Mouse (Mus musculus) MEL (cell line): ENCODE measurements at regions not wholly inside any gene's neighbourhood (a gene's known extent, or its start where the extent isn't known, plus 50 kb on each side); places are given as distances from the start of the nearest gene placed in this dataset.

ENCODE experiments used
- DNase-seq: peaks from one replicate; pipeline ENCODE4 v3.0.0; 2011; ENCODE audit warnings: low read depth, low spot score
- H3K27ac ChIP-seq: 2 replicates; pipeline ENCODE4 v1.5.1; 2012; ENCODE audit warnings: low read depth, mild to moderate bottlenecking, control low read depth, low read length, moderate library complexity; ENCODE audit not compliant: control insufficient read depth
- H3K27me3 ChIP-seq, 2 experiments: fragments of 150-350 bp in 1 of 2; sonication (generic) in 1 of 2; 2 replicates each; pipeline ENCODE4 v1.6.1; 2012; ENCODE audit warnings: low read length in 2 of 2, mild to moderate bottlenecking in 2 of 2, improper control_type of control experiment in 1 of 2, moderate library complexity in 1 of 2; ENCODE audit not compliant: insufficient read depth in 2 of 2, control insufficient read depth in 1 of 2
- H3K36me3 ChIP-seq, 2 experiments: 2 replicates each; pipeline ENCODE4 v1.6.1; 2012 to 2014; ENCODE audit warnings: low read length in 2 of 2, improper control_type of control experiment in 1 of 2, inconsistent platforms in 1 of 2, mild to moderate bottlenecking in 1 of 2; ENCODE audit not compliant: insufficient read depth in 2 of 2, control insufficient read depth in 1 of 2
- H3K4me1 ChIP-seq, 2 experiments: fragments of 150-350 bp in 1 of 2; sonication (generic) in 1 of 2; 2 replicates each; pipeline ENCODE4 v1.6.1; 2012; ENCODE audit warnings: low read length in 2 of 2, improper control_type of control experiment in 1 of 2, mild to moderate bottlenecking in 1 of 2; ENCODE audit not compliant: insufficient read depth in 2 of 2, control insufficient read depth in 1 of 2
- H3K4me3 ChIP-seq, 2 experiments: fragments of 150-350 bp in 1 of 2; sonication (generic) in 1 of 2; 2 replicates each; pipeline ENCODE4 v1.5.1; 2012; ENCODE audit warnings: low read depth in 2 of 2, low read length in 2 of 2, mild to moderate bottlenecking in 2 of 2, moderate library complexity in 2 of 2, control low read depth in 1 of 2, improper control_type of control experiment in 1 of 2; ENCODE audit not compliant: control insufficient read depth in 1 of 2, insufficient read depth in 1 of 2
- H3K79me2 ChIP-seq: 2 replicates; pipeline ENCODE4 v1.6.1; 2012; ENCODE audit warnings: mild to moderate bottlenecking, low read length, moderate library complexity; ENCODE audit not compliant: control insufficient read depth, poor library complexity, insufficient read depth
- H3K9ac ChIP-seq: 2 replicates; pipeline ENCODE4 v1.6.1; 2012; ENCODE audit warnings: low read depth, mild to moderate bottlenecking, control low read depth, low read length, moderate library complexity; ENCODE audit not compliant: control insufficient read depth, poor library complexity, severe bottlenecking
- H3K9me3 ChIP-seq: fragments of 150-350 bp; sonication (generic); replicated peaks from 2 replicates; pipeline ENCODE4 v1.6.1; 2012; ENCODE audit warnings: mild to moderate bottlenecking, low read length, improper control_type of control experiment, moderate library complexity; ENCODE audit not compliant: insufficient read depth
- BHLHE40 ChIP-seq: IDR thresholded peaks from 2 replicates; pipeline ENCODE4 v1.6.1; 2012; ENCODE audit warnings: low read depth, mild to moderate bottlenecking, inconsistent platforms, low read length, improper control_type of control experiment, borderline replicate concordance
- CHD1 ChIP-seq: IDR thresholded peaks from 2 replicates; pipeline ENCODE4 v1.6.1; 2012; ENCODE audit warnings: low read depth, mild to moderate bottlenecking, inconsistent platforms, low read length, improper control_type of control experiment
- CHD2 ChIP-seq: IDR thresholded peaks from 2 replicates; pipeline ENCODE4 v1.6.1; 2011; ENCODE audit warnings: low read length, improper control_type of control experiment
- E2F4 ChIP-seq: IDR thresholded peaks from 2 replicates; pipeline ENCODE4 v1.6.1; 2011; ENCODE audit warnings: low read depth, low read length, improper control_type of control experiment, borderline replicate concordance
- ETS1 ChIP-seq: IDR thresholded peaks from 2 replicates; pipeline ENCODE4 v1.6.1; 2012; ENCODE audit warnings: low read depth, mild to moderate bottlenecking, inconsistent platforms, low read length, improper control_type of control experiment, moderate library complexity
- GATA1 ChIP-seq: IDR thresholded peaks from 2 replicates; pipeline ENCODE4 v1.6.1; 2011; ENCODE audit warnings: low read depth, low read length, improper control_type of control experiment
- JUND ChIP-seq: IDR thresholded peaks from 2 replicates; pipeline ENCODE4 v1.6.1; 2011; ENCODE audit warnings: low read depth, mild to moderate bottlenecking, improper control_type of control experiment, low read length
- MAFK ChIP-seq: IDR thresholded peaks from 2 replicates; pipeline ENCODE4 v1.6.1; 2011; ENCODE audit warnings: low read depth, mild to moderate bottlenecking, low read length, improper control_type of control experiment, borderline replicate concordance
- MAZ ChIP-seq: IDR thresholded peaks from 2 replicates; pipeline ENCODE4 v1.6.1; 2012; ENCODE audit warnings: low read depth, mild to moderate bottlenecking, inconsistent platforms, low read length, improper control_type of control experiment
- MEF2A ChIP-seq: IDR thresholded peaks from 2 replicates; pipeline ENCODE4 v1.6.1; 2014; ENCODE audit warnings: low read depth, mild to moderate bottlenecking, inconsistent platforms, low read length, improper control_type of control experiment; ENCODE audit not compliant: poor library complexity, insufficient replicate concordance, severe bottlenecking; ENCODE audit errors: extremely low read depth
- MXI1 ChIP-seq: IDR thresholded peaks from 2 replicates; pipeline ENCODE4 v1.6.1; 2011; ENCODE audit warnings: mild to moderate bottlenecking, low read depth, low read length, improper control_type of control experiment
- MYB ChIP-seq: IDR thresholded peaks from 2 replicates; pipeline ENCODE4 v1.6.1; 2011; ENCODE audit warnings: mild to moderate bottlenecking, low read depth, low read length, improper control_type of control experiment
- MYC ChIP-seq: IDR thresholded peaks from 2 replicates; pipeline ENCODE4 v1.6.1; 2011; ENCODE audit warnings: low read depth, mild to moderate bottlenecking, low read length, improper control_type of control experiment, moderate library complexity
- NELFE ChIP-seq: IDR thresholded peaks from 2 replicates; pipeline ENCODE4 v1.6.1; 2011; ENCODE audit warnings: low read depth, low read length, improper control_type of control experiment
- POLR2A ChIP-seq, 2 experiments: IDR thresholded peaks; 2 replicates each; pipeline ENCODE4 v1.6.1; 2011 to 2012; ENCODE audit warnings: low read length in 2 of 2, mild to moderate bottlenecking in 2 of 2, control low read depth in 1 of 2, improper control_type of control experiment in 1 of 2, low read depth in 1 of 2, moderate library complexity in 1 of 2; ENCODE audit not compliant: control insufficient read depth in 1 of 2, insufficient read depth in 1 of 2, poor library complexity in 1 of 2
- POLR2AphosphoS5 ChIP-seq: IDR thresholded peaks from 2 replicates; pipeline ENCODE4 v1.6.1; 2012; ENCODE audit warnings: low read depth, borderline replicate concordance, mild to moderate bottlenecking, inconsistent platforms, low read length, moderate library complexity, mixed read lengths
- RCOR1 ChIP-seq: IDR thresholded peaks from 2 replicates; pipeline ENCODE4 v1.6.1; 2012; ENCODE audit warnings: low read depth, mild to moderate bottlenecking, inconsistent platforms, low read length, improper control_type of control experiment
- SIN3A ChIP-seq: IDR thresholded peaks from 2 replicates; pipeline ENCODE4 v1.6.1; 2012; ENCODE audit warnings: low read length, improper control_type of control experiment, inconsistent platforms
- TAL1 ChIP-seq: IDR thresholded peaks from 2 replicates; pipeline ENCODE4 v1.6.1; 2012; ENCODE audit warnings: mild to moderate bottlenecking, inconsistent platforms, low read length, moderate library complexity, mixed read lengths
- TBP ChIP-seq: IDR thresholded peaks from 2 replicates; pipeline ENCODE4 v1.8.0; 2011; ENCODE audit warnings: low read depth, low read length, improper control_type of control experiment
- USF1 ChIP-seq: IDR thresholded peaks from 2 replicates; pipeline ENCODE4 v1.6.1; 2014; ENCODE audit warnings: low read depth, mild to moderate bottlenecking, inconsistent platforms, low read length, improper control_type of control experiment, moderate library complexity
- ZKSCAN1 ChIP-seq: IDR thresholded peaks from 2 replicates; pipeline ENCODE4 v1.6.1; 2012; ENCODE audit warnings: low read depth, mild to moderate bottlenecking, inconsistent platforms, low read length, improper control_type of control experiment, moderate library complexity
- ZMIZ1 ChIP-seq: IDR thresholded peaks from 2 replicates; pipeline ENCODE4 v1.6.1; 2012; ENCODE audit warnings: low read depth, mild to moderate bottlenecking, inconsistent platforms, low read length, improper control_type of control experiment, moderate library complexity

DNA sequence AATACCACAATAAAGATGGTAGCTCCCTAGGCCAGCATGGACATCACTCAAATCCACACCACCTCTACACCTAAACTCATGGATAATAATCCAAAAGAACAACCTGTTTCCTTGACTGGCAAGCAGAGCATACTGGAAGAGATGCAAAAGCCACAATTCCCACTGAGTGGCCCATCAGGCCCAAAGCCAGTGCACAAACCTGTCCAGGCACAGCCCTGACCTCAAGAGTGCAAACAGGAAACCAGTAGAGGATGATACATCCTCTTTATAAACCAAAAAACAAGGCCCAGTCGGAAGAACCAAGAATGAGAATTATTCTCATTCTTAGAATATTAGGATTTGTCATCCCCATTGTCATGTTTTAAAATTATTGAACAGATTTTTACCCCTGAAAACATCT is 64.7 kb upstream of the Arl15 start:
- TF ChIP-seq ZMIZ1 (no peak), MYC (no peak), CHD2 (no peak), JUND (no peak), MAZ (no peak), SIN3A (no peak), TAL1 (no peak), CHD1 (no peak), NELFE (no peak)
- TF ChIP-seq, all 39 proteins: peak for 0
- Histone ChIP-seq H3K9ac (no peak overlapping the region), H3K4me1 (peaks cover 0 to 6% of the 10 kb centered on the region in 2 experiments; a peak in 2 of 4 replicates)

DNA sequence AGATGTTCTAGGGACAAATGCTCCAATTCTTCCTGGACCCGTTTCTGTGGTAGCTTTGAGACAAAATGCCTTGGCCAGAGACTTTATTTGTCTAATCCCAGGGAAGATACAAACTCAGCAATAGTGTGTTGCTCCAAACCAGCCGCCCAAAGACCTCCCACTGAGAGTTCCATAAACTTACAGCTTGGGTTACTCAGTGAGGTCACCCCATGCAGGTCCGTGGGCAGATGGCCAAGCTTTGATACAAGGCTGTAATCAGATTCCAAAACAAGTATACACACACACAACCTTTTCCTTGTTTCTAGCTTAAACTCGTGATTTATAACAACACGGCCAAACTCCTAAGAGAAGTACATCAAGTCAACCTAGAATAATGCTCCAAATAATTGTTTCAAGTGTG is 64.6 kb upstream of the Hspb3 start:
- no peak for TF ChIP-seq ZMIZ1
- TF ChIP-seq MAFK: no peak
- TF ChIP-seq GATA1: no peak
- TF ChIP-seq ZKSCAN1: no peak
- no peak for TF ChIP-seq POLR2AphosphoS5
- no peak for TF ChIP-seq BHLHE40
- no peak for TF ChIP-seq USF1
- no peak for TF ChIP-seq TBP
- no peak for TF ChIP-seq E2F4
- TF ChIP-seq ETS1: no peak
- no peak for TF ChIP-seq RCOR1
- no peak for TF ChIP-seq MYB
- no peak for TF ChIP-seq CHD1
- TF ChIP-seq POLR2A (IDR thresholded peaks at IDR 0.05; ENCODE audit: control insufficient read depth in 1 of 2, insufficient read depth in 1 of 2, low read depth in 1 of 2, low read length in 2 of 2, poor library complexity in 1 of 2): no peak
- no peak for TF ChIP-seq MEF2A
- no peak for TF ChIP-seq MXI1
- TF ChIP-seq TAL1: no peak
- no peak for TF ChIP-seq MAZ
- DNase-seq: no peak
- Histone ChIP-seq H3K9ac (no peak overlapping the region), H3K36me3 (peaks cover 0 to 3% of the 10 kb centered on the region in 2 experiments; a peak in 1 of 4 replicates), H3K4me3 (no peak overlapping the region), H3K79me2 (no peaks in the 10 kb centered on the region), H3K4me1 (peaks cover 0 to 6% of the 10 kb centered on the region in 2 experiments; a peak in 2 of 4 replicates), H3K9me3 (no peaks in the 10 kb centered on the region), H3K27me3 (no peaks in the 10 kb centered on the region), H3K27ac (no peak overlapping the region)

More for the DNA sequence above, 64.7 kb upstream of the Arl15 start:
- no peak for DNase-seq
- H3K27ac ChIP-seq: no peak overlapping the region
- no peaks in the 10 kb centered on the region for H3K27me3 ChIP-seq
- H3K4me3 ChIP-seq: no peak overlapping the region
- peaks cover 0 to 3% of the 10 kb centered on the region in 2 experiments; a peak in 1 of 4 replicates for H3K36me3 ChIP-seq
- no peaks in the 10 kb centered on the region for H3K79me2 ChIP-seq
- no peaks in the 10 kb centered on the region for H3K9me3 ChIP-seq
